Mouse (Mus musculus) mouse embryonic stem cell (cell line): ENCODE measurements around the gene Palm2.

Source experiments
- in situ Hi-C, 2 experiments: fragments of 300-500 bp; cut with MboI; formaldehyde crosslinking; loops; 1 replicate in 1 of 2; 3 replicates in 1 of 2; pipeline ENCODE4 v1.14.3; 2019 to 2020; ENCODE audit warnings: low sequenced_read_pairs in 2 of 2, low pct_unique_long_range_greater_than_20kb in 1 of 2, mixed read lengths in 1 of 2; ENCODE audit not compliant: unreplicated experiment in 1 of 2

Gene Palm2

GRCm38 (mm10) chr4:57757997-57758396 lies 323.9 kb downstream of the Palm2 start:
- in situ Hi-C loops: no loop called here
